Mouse (Mus musculus) brain, embryonic 14.5 days (tissue): ENCODE measurements around the gene Ptp4a2.

ENCODE experiments used
- CTCF ChIP-seq: fragments of 200-500 bp; IDR thresholded peaks from 2 replicates; pipeline ENCODE4 v1.5.1; 2012; ENCODE audit warnings: inconsistent platforms, mild to moderate bottlenecking, moderate library complexity, borderline replicate concordance; ENCODE audit not compliant: insufficient read depth, insufficient read length; ENCODE audit errors: extremely low read depth
- POLR2A ChIP-seq: fragments of 200-500 bp; IDR thresholded peaks from 2 replicates; pipeline ENCODE4 v1.6.1; 2012; ENCODE audit warnings: mild to moderate bottlenecking, inconsistent platforms, borderline replicate concordance; ENCODE audit not compliant: poor library complexity, insufficient read depth, insufficient read length, severe bottlenecking; ENCODE audit errors: extremely low read depth

DNA sequence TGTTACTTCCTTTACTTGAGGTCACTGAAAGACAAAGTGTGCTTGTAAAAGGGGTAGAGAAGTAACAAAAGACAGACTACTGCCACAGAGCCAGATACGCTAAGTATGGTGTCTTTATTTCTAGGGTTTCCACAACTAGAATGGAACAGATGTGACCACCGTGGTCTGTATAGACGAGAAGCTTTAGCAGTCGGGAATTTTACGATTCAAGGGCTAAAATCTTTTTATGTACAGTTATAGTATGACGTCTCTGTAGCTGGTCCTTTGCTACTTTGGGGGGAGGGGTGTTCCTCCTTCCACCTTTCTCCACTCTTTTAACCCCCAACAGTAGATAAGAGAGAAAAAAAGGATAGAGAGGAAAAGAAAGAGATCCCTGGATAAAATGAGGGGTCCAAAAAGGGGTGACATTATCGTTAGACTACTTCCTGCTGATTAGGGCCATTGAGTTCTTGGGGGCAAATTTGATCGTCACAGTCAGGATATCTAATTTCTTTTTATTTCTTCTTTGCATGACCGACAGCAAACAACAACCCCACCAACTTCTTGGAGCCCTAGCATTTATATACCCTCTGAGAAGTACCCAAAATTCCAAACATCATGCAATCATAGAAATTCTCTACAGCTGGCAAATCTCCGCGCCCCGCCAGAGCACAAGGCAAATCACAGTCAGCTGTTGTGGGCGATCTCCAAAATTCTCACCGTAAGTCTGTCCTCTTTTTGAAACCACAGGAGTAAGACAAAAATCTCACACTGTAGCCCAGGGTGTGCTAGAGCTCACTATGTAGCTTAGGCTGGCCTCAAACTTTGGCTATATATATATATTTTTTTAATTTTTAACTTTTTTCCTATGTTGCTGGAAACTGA lies 818 bp downstream of the Ptp4a2 start:
- no peak for TF ChIP-seq CTCF
- no peak for TF ChIP-seq POLR2A
